ENCODE assay signal across 29 mouse cellular contexts in the genomic region with DNA sequence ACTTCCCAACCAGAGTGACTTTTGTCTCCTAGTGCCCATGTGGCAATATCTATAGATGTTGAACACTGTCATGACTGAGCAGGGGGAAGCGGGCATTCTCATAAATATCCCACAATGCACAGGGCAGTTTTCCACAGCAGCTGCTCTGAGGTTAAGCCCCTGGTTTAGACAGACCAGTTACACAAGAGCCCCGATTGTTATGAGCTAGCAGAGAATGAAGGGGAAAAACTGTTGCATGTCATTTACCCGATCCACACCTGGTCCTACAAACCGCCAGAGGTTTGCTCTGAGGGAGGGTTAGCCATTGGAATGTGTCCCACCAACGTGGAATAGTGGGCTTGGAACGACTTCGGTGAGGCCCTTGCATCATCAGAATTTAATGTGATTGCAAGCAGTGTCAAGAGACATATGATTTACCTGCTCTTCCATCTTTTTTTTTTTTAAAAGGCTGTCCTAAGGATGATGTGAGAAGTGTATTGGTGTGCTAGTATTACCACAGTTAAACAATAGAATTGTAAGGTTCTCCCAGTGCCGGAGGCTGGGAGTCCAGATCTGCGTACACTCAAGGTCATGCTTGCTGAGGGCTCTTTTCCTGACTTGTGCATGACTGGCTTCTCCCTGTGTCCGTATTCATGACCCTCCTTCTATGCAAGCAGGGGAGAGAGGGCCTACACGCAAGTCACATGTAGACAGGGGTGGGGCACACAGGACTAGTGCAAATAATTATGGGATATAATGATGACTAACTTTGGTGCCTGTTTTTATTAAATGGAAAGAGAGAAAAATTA. TPM values are rescaled to one million over a fixed set of nuclear protein-coding genes. Genes with fewer than 3 reads are reported as not detected.
DNase-seq lines count a peak whose midpoint lies in the region; ATAC-seq and TF ChIP-seq lines count a peak whose summit lies in the region.
"Had no signal": no experiment of that assay in that cellular context is flagged by ENCODE, and none has a peak within 500 bp of the region (broad histone marks: within the 10 kb centered on the region; RNA-seq: fewer than 3 reads in every experiment).

No protein-coding gene starts in this region.

- DNase-seq in kidney, postnatal 4 days: no peak
- peak; percentile 27 for DNase-seq in CH12.LX (ENCODE audit: extremely low read depth)
- DNase-seq in hindbrain, embryonic 10.5 days (ENCODE audit: low spot score): no peak
- DNase-seq in right cerebral cortex, adult 2 months (ENCODE audit: low spot score in 2 of 2): no peak
- no peak for DNase-seq in natural killer cell, adult 2 months (ENCODE audit: low spot score in 2 of 2)
- DNase-seq: adrenal gland, adult 8-10 months; cerebellum, adult 8-10 months; gastrocnemius, adult 2 months; heart, adult 18-20 months; kidney, adult 9 months; kidney, postnatal 36 days; liver, embryonic 13.5 days; right cerebral cortex, postnatal 4 days had no signal

- H3K9ac ChIP-seq in kidney, embryonic 16.5 days (replicated peaks; ENCODE audit: low read length): no peak overlapping the region
- no peak overlapping the region for H3K9ac ChIP-seq in CH12.LX (ENCODE audit: insufficient read depth, low read depth)
- no peak overlapping the region for H3K9ac ChIP-seq in embryonic facial prominence, embryonic 15.5 days
- H3K9ac ChIP-seq in limb, embryonic 15.5 days: no peak overlapping the region
- H3K9ac ChIP-seq: liver, embryonic 13.5 days; lung, embryonic 15.5 days; midbrain, embryonic 15.5 days had no signal

- no peak for TF ChIP-seq POLR2A in CH12.LX (IDR thresholded peaks at IDR 0.05; ENCODE audit: low read depth, low read length)

- TF ChIP-seq CTCF in CH12.LX (conservative IDR thresholded peaks at IDR 0.05 in 1 of 2, IDR thresholded peaks at IDR 0.05 in 1 of 2; ENCODE audit: low read depth in 2 of 2, low read length in 2 of 2): no peak

- no peak overlapping the region for H3K4me3 ChIP-seq in kidney, embryonic 16.5 days (ENCODE audit: low read length)
- H3K4me3 ChIP-seq in CH12.LX (replicated peaks in 1 of 3; ENCODE audit: low read depth in 2 of 3, low read length in 2 of 3, poor library complexity in 1 of 3): no peak overlapping the region
- H3K4me3 ChIP-seq in embryonic facial prominence, embryonic 15.5 days (replicated peaks): no peak overlapping the region
- no peak overlapping the region for H3K4me3 ChIP-seq in limb, embryonic 15.5 days
- H3K4me3 ChIP-seq in hindbrain, embryonic 10.5 days: no peak overlapping the region
- H3K4me3 ChIP-seq: gastrocnemius, adult 2 months; liver, embryonic 13.5 days; lung, embryonic 15.5 days; midbrain, embryonic 15.5 days had no signal

- TF ChIP-seq EP300 in CH12.LX (IDR thresholded peaks at IDR 0.05; ENCODE audit: low read length): no peak; the same call in 1 of the 2 replicates

- in situ Hi-C loops in CH12.LX (cut with MboI; ENCODE audit: low pct_ligation_motif_present, low pct_unique_long_range_greater_than_20kb, low sequenced_read_pairs): loop anchor here (10.0 kb wide), 1 partner anchor 123 kb away; no protein-coding TSS in a partner anchor

- WGBS in kidney, embryonic 16.5 days: 73% methylated on average over 11 of the region's 11 CpGs
- 75% methylated on average over 11 of the region's 11 CpGs for WGBS in embryonic facial prominence, embryonic 15.5 days
- WGBS in limb, embryonic 15.5 days: 53% methylated on average over 11 of the region's 11 CpGs
- WGBS in hindbrain, embryonic 10.5 days: 85% methylated on average over 11 of the region's 11 CpGs

- no peak for TF ChIP-seq RAD21 in CH12.LX (IDR thresholded peaks at IDR 0.05; ENCODE audit: low read depth, low read length)

- H3K4me2 ChIP-seq in kidney, embryonic 16.5 days (replicated peaks; ENCODE audit: low read depth, low read length): no peak overlapping the region
- H3K4me2 ChIP-seq in CH12.LX (ENCODE audit: insufficient read depth, low read depth, poor library complexity, severe bottlenecking): peak overlapping the region; percentile 22; the same call in 1 of the 2 replicates
- H3K4me2 ChIP-seq in embryonic facial prominence, embryonic 15.5 days (replicated peaks): no peak overlapping the region
- no peak overlapping the region for H3K4me2 ChIP-seq in limb, embryonic 15.5 days
- H3K4me2 ChIP-seq: liver, embryonic 13.5 days; lung, embryonic 15.5 days; midbrain, embryonic 15.5 days had no signal

- peaks cover 19% of the 10 kb centered on the region; the same call in 1 of the 2 replicates for H3K4me1 ChIP-seq in kidney, embryonic 16.5 days (ENCODE audit: insufficient read depth, low read length)
- H3K4me1 ChIP-seq in CH12.LX (ENCODE audit: control insufficient read depth in 1 of 2, insufficient read depth in 2 of 2): peaks cover 5 to 17% of the 10 kb centered on the region in 2 experiments
- H3K4me1 ChIP-seq in embryonic facial prominence, embryonic 15.5 days: 0 out of 2 replicates have a peak, but pooled peaks cover 3% of the 10 kb centered on the region
- H3K4me1 ChIP-seq in limb, embryonic 15.5 days: 0 out of 2 replicates have a peak, but pooled peaks cover 2% of the 10 kb centered on the region
- H3K4me1 ChIP-seq in hindbrain, embryonic 10.5 days (replicated peaks): no peaks in the 10 kb centered on the region
- H3K4me1 ChIP-seq: liver, embryonic 13.5 days; midbrain, embryonic 15.5 days had no signal

- no peaks in the 10 kb centered on the region for H3K9me3 ChIP-seq in kidney, embryonic 16.5 days (ENCODE audit: low read length)
- no peaks in the 10 kb centered on the region for H3K9me3 ChIP-seq in CH12.LX (replicated peaks; ENCODE audit: low read length)
- H3K9me3 ChIP-seq in embryonic facial prominence, embryonic 15.5 days (replicated peaks): no peaks in the 10 kb centered on the region
- H3K9me3 ChIP-seq in limb, embryonic 15.5 days: no peaks in the 10 kb centered on the region
- no peaks in the 10 kb centered on the region for H3K9me3 ChIP-seq in hindbrain, embryonic 10.5 days
- H3K9me3 ChIP-seq: liver, embryonic 13.5 days; lung, embryonic 15.5 days; midbrain, embryonic 15.5 days had no signal

- H3K36me3 ChIP-seq in kidney, embryonic 16.5 days (ENCODE audit: insufficient read depth, low read length): no peaks in the 10 kb centered on the region
- no peaks in the 10 kb centered on the region for H3K36me3 ChIP-seq in CH12.LX (replicated peaks in 1 of 2; ENCODE audit: control insufficient read depth in 1 of 2, insufficient read depth in 1 of 2, low read length in 1 of 2)
- no peaks in the 10 kb centered on the region for H3K36me3 ChIP-seq in embryonic facial prominence, embryonic 15.5 days
- no peaks in the 10 kb centered on the region for H3K36me3 ChIP-seq in limb, embryonic 15.5 days
- no peaks in the 10 kb centered on the region for H3K36me3 ChIP-seq in hindbrain, embryonic 10.5 days
- H3K36me3 ChIP-seq: liver, embryonic 13.5 days; lung, embryonic 15.5 days; midbrain, embryonic 15.5 days had no signal

- H3K27ac ChIP-seq in kidney, embryonic 16.5 days (ENCODE audit: low read length): peak overlapping the region; percentile 11; the same call in 1 of the 2 replicates
- no peak overlapping the region for H3K27ac ChIP-seq in CH12.LX (ENCODE audit: insufficient read depth, low read depth)
- H3K27ac ChIP-seq in embryonic facial prominence, embryonic 15.5 days (replicated peaks): no peak overlapping the region
- H3K27ac ChIP-seq in limb, embryonic 15.5 days: no peak overlapping the region
- no peak overlapping the region for H3K27ac ChIP-seq in hindbrain, embryonic 10.5 days
- H3K27ac ChIP-seq: gastrocnemius, adult 2 months; liver, embryonic 13.5 days; lung, embryonic 15.5 days; midbrain, embryonic 15.5 days had no signal

- no peaks in the 10 kb centered on the region for H3K27me3 ChIP-seq in kidney, embryonic 16.5 days (ENCODE audit: insufficient read depth, low read length)
- no peaks in the 10 kb centered on the region for H3K27me3 ChIP-seq in CH12.LX (replicated peaks)
- H3K27me3 ChIP-seq in embryonic facial prominence, embryonic 15.5 days: no peaks in the 10 kb centered on the region
- no peaks in the 10 kb centered on the region for H3K27me3 ChIP-seq in limb, embryonic 15.5 days
- H3K27me3 ChIP-seq in hindbrain, embryonic 10.5 days (ENCODE audit: insufficient read depth, poor library complexity, severe bottlenecking): no peaks in the 10 kb centered on the region
- H3K27me3 ChIP-seq: liver, embryonic 13.5 days; lung, embryonic 15.5 days; midbrain, embryonic 15.5 days; Patski had no signal

- dilution Hi-C loops in CH12.LX (cut with MboI; ENCODE audit: extremely low pct_ligation_motif_present, extremely low pct_unique_long_range_greater_than_20kb, low sequenced_read_pairs): no loop called here

- 0 out of 2 replicates have a peak, but pooled peaks have one; percentile 8 for ATAC-seq in kidney, embryonic 16.5 days (ENCODE audit: low FRiP score, low TSS enrichment)
- peak; percentile 44; the same call in 1 of the 2 replicates for ATAC-seq in embryonic facial prominence, embryonic 15.5 days (ENCODE audit: insufficient number of reproducible peaks, low FRiP score, low TSS enrichment, low read depth)
- ATAC-seq in limb, embryonic 15.5 days (ENCODE audit: insufficient number of reproducible peaks, low FRiP score, low TSS enrichment, low read depth): peak; percentile 55; the same call in 1 of the 2 replicates
- ATAC-seq: midbrain, embryonic 15.5 days; Patski had no signal

- no peaks in the 10 kb centered on the region for H3K79me2 ChIP-seq in CH12.LX (replicated peaks; ENCODE audit: control insufficient read depth, extremely low read depth, insufficient read depth, poor library complexity, severe bottlenecking)

TF ChIP-seq in CH12.LX, 34 proteins besides CTCF, POLR2A, EP300 and RAD21:
- 0 out of 2 replicates have a peak, but pooled peaks have one; percentile 22 for TF ChIP-seq TCF12 (IDR thresholded peaks at IDR 0.05; ENCODE audit: low read depth, low read length)
- no peak for TF ChIP-seq MEF2A (IDR thresholded peaks at IDR 0.05; ENCODE audit: borderline replicate concordance, low read depth, low read length)
TF ChIP-seq in CH12.LX: peak in this region for 1.

RNA-seq across cellular contexts. Expression of a gene that starts 16.4 kb away (rescaled TPM):
- polyA plus RNA-seq in kidney, embryonic 16.5 days (2015; fragmentation: Nextera tagmentation; extraction: Ambion mirVana): not detected in 2 replicates
- total RNA-seq in CH12.LX (2012; rRNA removed) (not detected in 2 replicates), CH12.LX (2014; rRNA removed) (not detected in 2 replicates)
- polyA plus RNA-seq in CH12.LX (2012; ENCODE audit: insufficient read length, low read depth): not detected in 2 replicates
- polyA plus RNA-seq in embryonic facial prominence, embryonic 15.5 days (2015; fragmentation: Nextera tagmentation; extraction: Ambion mirVana): 0.20 and 0.25 TPM in 2 replicates
- not detected in 2 replicates for polyA plus RNA-seq in limb, embryonic 15.5 days (2015; fragmentation: Nextera tagmentation; extraction: Ambion mirVana)
- polyA plus RNA-seq in hindbrain, embryonic 10.5 days (2016; fragmentation: Nextera tagmentation; extraction: Ambion mirVana): not detected in 2 replicates
- total RNA-seq: adrenal gland, adult 8-10 months; gastrocnemius, adult 2 months; heart, adult 18-20 months; hematopoietic stem cell, adult 5-6 weeks; layer of hippocampus, postnatal 10 days; left cerebral cortex, postnatal 10 days; megakaryocyte-erythroid progenitor cell, adult 5-6 weeks; neutrophil, adult 5-6 weeks had no signal
- polyA plus RNA-seq: cortical plate, adult 2 months; forebrain, embryonic 11.5 days; heart, embryonic 14.5 days; liver, embryonic 13.5 days; lung, embryonic 15.5 days; midbrain, embryonic 15.5 days; Patski; stomach, embryonic 16.5 days; thymus, postnatal 0 days had no signal

RNA-seq across cellular contexts. Expression of a gene that starts 20.1 kb away (rescaled TPM):
- 10.1 and 11.1 TPM in 2 replicates for polyA plus RNA-seq in kidney, embryonic 16.5 days (2015; fragmentation: Nextera tagmentation; extraction: Ambion mirVana)
- total RNA-seq in CH12.LX (2012; rRNA removed): 0.29 and 0.85 TPM in 2 replicates
- not detected in 2 replicates for total RNA-seq in CH12.LX (2014; rRNA removed)
- polyA plus RNA-seq in CH12.LX (2012; ENCODE audit: insufficient read length, low read depth): not detected in 2 replicates
- polyA plus RNA-seq in embryonic facial prominence, embryonic 15.5 days (2015; fragmentation: Nextera tagmentation; extraction: Ambion mirVana): 19.5 and 21.8 TPM in 2 replicates
- 15.0 and 19.8 TPM in 2 replicates for polyA plus RNA-seq in limb, embryonic 15.5 days (2015; fragmentation: Nextera tagmentation; extraction: Ambion mirVana)
- polyA plus RNA-seq in hindbrain, embryonic 10.5 days (2016; fragmentation: Nextera tagmentation; extraction: Ambion mirVana): 2.7 and 2.9 TPM in 2 replicates
